Mouse (Mus musculus): Measurements from ENCODE around the gene Plppr2.

- TF ChIP-seq CTCF (IDR thresholded peaks at IDR 0.05; ENCODE audit: low read depth) (no peak), EP300 (IDR thresholded peaks at IDR 0.05; ENCODE audit: low read depth) (no peak)
These were observed 11.3 kb upstream of the Plppr2 start for GRCm38 (mm10) chr9:21925506-21925905.

Data from heart, postnatal 0 days (tissue).